ENCODE assay signal across 12 mouse cellular contexts in the genomic region with DNA sequence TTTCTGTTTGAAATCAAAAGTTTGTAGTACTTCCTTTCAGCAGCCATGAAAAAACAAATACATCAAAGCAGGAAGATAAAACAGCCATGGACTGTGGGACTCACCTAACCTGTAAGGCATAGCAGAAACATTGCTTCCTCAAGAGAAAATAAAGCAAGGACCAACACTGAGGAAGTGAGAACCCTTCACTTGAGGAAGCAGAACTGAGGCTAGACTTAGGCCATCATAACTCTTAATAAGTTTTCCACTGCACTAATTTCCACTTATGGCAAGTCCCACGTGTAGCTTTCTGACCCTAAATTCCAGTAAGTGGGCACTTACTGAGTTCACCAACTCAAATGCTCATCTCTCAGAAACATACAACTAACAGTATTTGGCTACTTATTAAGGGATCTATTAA. TPM values are rescaled to one million over a fixed set of nuclear protein-coding genes. Genes with fewer than 3 reads are reported as not detected.
DNase-seq lines count a peak whose midpoint lies in the region; ATAC-seq and TF ChIP-seq lines count a peak whose summit lies in the region.
"Had no signal": no experiment of that assay in that cellular context is flagged by ENCODE, and none has a peak within 500 bp of the region (broad histone marks: within the 10 kb centered on the region; RNA-seq: fewer than 3 reads in every experiment).

No protein-coding gene starts in this region.

- no peaks in the 10 kb centered on the region for H3K9me3 ChIP-seq in liver, embryonic 11.5 days (ENCODE audit: control insufficient read depth, low read length)
- H3K9me3 ChIP-seq in liver, postnatal 0 days (ENCODE audit: low read length): no peaks in the 10 kb centered on the region
- H3K9me3 ChIP-seq in CH12.LX (replicated peaks; ENCODE audit: low read length): no peaks in the 10 kb centered on the region
- H3K9me3 ChIP-seq: heart, embryonic 10.5 days; hindbrain, embryonic 10.5 days had no signal

- H3K27me3 ChIP-seq in liver, embryonic 11.5 days (replicated peaks; ENCODE audit: control insufficient read depth, insufficient read depth, low read length): no peaks in the 10 kb centered on the region
- no peaks in the 10 kb centered on the region for H3K27me3 ChIP-seq in liver, postnatal 0 days (ENCODE audit: insufficient read depth, low read length)
- H3K27me3 ChIP-seq in CH12.LX (replicated peaks): no peaks in the 10 kb centered on the region
- no peaks in the 10 kb centered on the region for H3K27me3 ChIP-seq in cerebellum, adult 2 months (ENCODE audit: control insufficient read depth, insufficient read depth, low read length)

- dilution Hi-C loops in CH12.LX (cut with MboI; ENCODE audit: extremely low pct_ligation_motif_present, extremely low pct_unique_long_range_greater_than_20kb, low sequenced_read_pairs): no loop called here

- H3K36me3 ChIP-seq in liver, embryonic 11.5 days (ENCODE audit: control insufficient read depth, insufficient read depth, low read length): no peaks in the 10 kb centered on the region
- H3K36me3 ChIP-seq in liver, postnatal 0 days (replicated peaks; ENCODE audit: insufficient read depth, low read length): no peaks in the 10 kb centered on the region
- H3K36me3 ChIP-seq in CH12.LX (replicated peaks in 1 of 2; ENCODE audit: control insufficient read depth in 1 of 2, insufficient read depth in 1 of 2, low read length in 1 of 2): peaks cover 0 to 11% of the 10 kb centered on the region in 2 experiments
- H3K36me3 ChIP-seq in macrophage (ENCODE audit: inconsistent target): no peaks in the 10 kb centered on the region
- H3K36me3 ChIP-seq: heart, embryonic 10.5 days; hindbrain, embryonic 10.5 days had no signal

- 78% methylated on average over 1 of the region's 1 CpGs for WGBS in liver, embryonic 11.5 days
- WGBS in liver, postnatal 0 days (ENCODE audit: insufficient replicate concordance): 38% methylated on average over 1 of the region's 1 CpGs
- 11% methylated on average over 1 of the region's 1 CpGs for WGBS in macrophage (ENCODE audit: missing documents)
- WGBS in cerebellum, adult 2 months: 89% methylated on average over 1 of the region's 1 CpGs

- no peak for TF ChIP-seq RAD21 in CH12.LX (IDR thresholded peaks at IDR 0.05; ENCODE audit: low read depth, low read length)

- 0 out of 2 replicates have a peak overlapping the region, but pooled peaks have one; percentile 90 for H3K4me3 ChIP-seq in liver, embryonic 11.5 days (ENCODE audit: low read depth, low read length)
- no peak overlapping the region for H3K4me3 ChIP-seq in liver, postnatal 0 days (ENCODE audit: low read depth, low read length)
- H3K4me3 ChIP-seq in CH12.LX (replicated peaks in 1 of 3; ENCODE audit: low read depth in 2 of 3, low read length in 2 of 3, poor library complexity in 1 of 3) (no peak overlapping the region), macrophage (ENCODE audit: inconsistent target) (no peak overlapping the region)
- no peak overlapping the region for H3K4me3 ChIP-seq in cerebellum, adult 2 months (replicated peaks; ENCODE audit: insufficient read depth, low read depth, low read length)

- in situ Hi-C loops in CH12.LX (cut with MboI; ENCODE audit: low pct_ligation_motif_present, low pct_unique_long_range_greater_than_20kb, low sequenced_read_pairs): no loop called here

- H3K9ac ChIP-seq in liver, embryonic 11.5 days (ENCODE audit: low read depth, low read length): peak overlapping the region; percentile 88; the same call in 1 of the 2 replicates
- no peak overlapping the region for H3K9ac ChIP-seq in liver, postnatal 0 days (replicated peaks)
- 0 out of 2 replicates have a peak overlapping the region, but pooled peaks have one; percentile 90 for H3K9ac ChIP-seq in CH12.LX (ENCODE audit: insufficient read depth, low read depth)

- TF ChIP-seq POLR2A in CH12.LX (IDR thresholded peaks at IDR 0.05; ENCODE audit: low read depth, low read length): no peak
- no peak for TF ChIP-seq POLR2A in cerebellum, adult 2 months (IDR thresholded peaks at IDR 0.05; ENCODE audit: borderline replicate concordance, insufficient read depth, low read length)

- no peak for TF ChIP-seq CTCF in liver, postnatal 0 days (IDR thresholded peaks at IDR 0.05; ENCODE audit: low read depth)
- TF ChIP-seq CTCF in CH12.LX (conservative IDR thresholded peaks at IDR 0.05 in 1 of 2, IDR thresholded peaks at IDR 0.05 in 1 of 2; ENCODE audit: low read depth in 2 of 2, low read length in 2 of 2): no peak
- no peak for TF ChIP-seq CTCF in cerebellum, adult 2 months (IDR thresholded peaks at IDR 0.05; ENCODE audit: borderline replicate concordance, insufficient read depth, low read depth, low read length)

- peaks cover 33% of the 10 kb centered on the region for H3K79me2 ChIP-seq in CH12.LX (replicated peaks; ENCODE audit: control insufficient read depth, extremely low read depth, insufficient read depth, poor library complexity, severe bottlenecking)
- H3K79me2 ChIP-seq in macrophage (ENCODE audit: inconsistent target): peaks cover 31% of the 10 kb centered on the region

- H3K27ac ChIP-seq in liver, embryonic 11.5 days (ENCODE audit: low read depth, low read length): no peak overlapping the region
- H3K27ac ChIP-seq in liver, postnatal 0 days (ENCODE audit: low read depth): no peak overlapping the region
- H3K27ac ChIP-seq in CH12.LX (ENCODE audit: insufficient read depth, low read depth): 0 out of 2 replicates have a peak overlapping the region, but pooled peaks have one; percentile 4
- peak overlapping the region; percentile 93 for H3K27ac ChIP-seq in macrophage
- H3K27ac ChIP-seq in cerebellum, adult 2 months (ENCODE audit: insufficient read depth, low read length): no peak overlapping the region

- ATAC-seq in liver, embryonic 11.5 days (replicated peaks; ENCODE audit: low FRiP score): no peak
- ATAC-seq in liver, postnatal 0 days: no peak
- peak; percentile 19; the same call in 1 of the 2 replicates for ATAC-seq in common myeloid progenitor, adult 5-6 weeks (replicated peaks; ENCODE audit: low read depth, poor library complexity, severe bottlenecking)

- H3K4me1 ChIP-seq in liver, embryonic 11.5 days (replicated peaks; ENCODE audit: control insufficient read depth, insufficient read depth, low read length): peaks cover 11% of the 10 kb centered on the region
- H3K4me1 ChIP-seq in liver, postnatal 0 days (ENCODE audit: insufficient read depth): peaks cover 20% of the 10 kb centered on the region
- peaks cover 11 to 39% of the 10 kb centered on the region in 2 experiments; a peak in 3 of 4 replicates for H3K4me1 ChIP-seq in CH12.LX (ENCODE audit: control insufficient read depth in 1 of 2, insufficient read depth in 2 of 2)
- H3K4me1 ChIP-seq in cerebellum, adult 2 months (ENCODE audit: control insufficient read depth, insufficient read depth, low read length): peaks cover 3% of the 10 kb centered on the region; the same call in 1 of the 2 replicates

- DNase-seq in liver, embryonic 11.5 days (ENCODE audit: low spot score): no peak
- no peak for DNase-seq in liver, postnatal 0 days
- DNase-seq in CH12.LX (ENCODE audit: extremely low read depth): peak; percentile 46
- DNase-seq in cerebellum, adult 2 months: no peak
- no peak for DNase-seq in heart, adult 18-20 months
- DNase-seq: adrenal gland, postnatal 36 days; right cerebral cortex, postnatal 4 days had no signal

- no peak overlapping the region; the same call in 1 of the 2 replicates for H3K4me2 ChIP-seq in liver, embryonic 11.5 days
- no peak overlapping the region for H3K4me2 ChIP-seq in liver, postnatal 0 days (ENCODE audit: low read depth, low read length)
- H3K4me2 ChIP-seq in CH12.LX (ENCODE audit: insufficient read depth, low read depth, poor library complexity, severe bottlenecking): peak overlapping the region; percentile 97; the same call in 1 of the 2 replicates

- TF ChIP-seq EP300 in liver, postnatal 0 days (IDR thresholded peaks at IDR 0.05; ENCODE audit: low read depth): no peak
- TF ChIP-seq EP300 in CH12.LX (IDR thresholded peaks at IDR 0.05; ENCODE audit: low read length): peak; percentile 87

RNA-seq across cellular contexts. Expression of gene Farsb, which starts 1.4 kb away (rescaled TPM):
- polyA plus RNA-seq in liver, embryonic 11.5 days (2014; fragmentation: Nextera tagmentation; extraction: Ambion mirVana): 204 and 227 TPM in 2 replicates
- polyA plus RNA-seq in liver, postnatal 0 days (2015; fragmentation: Nextera tagmentation; extraction: Ambion mirVana): 37.6 and 41.5 TPM in 2 replicates
- 114 and 128 TPM in 2 replicates for total RNA-seq in CH12.LX (2012; rRNA removed)
- total RNA-seq in CH12.LX (2014; rRNA removed): 205 and 224 TPM in 2 replicates
- polyA plus RNA-seq in CH12.LX (2012; ENCODE audit: insufficient read length, low read depth): 166 and 180 TPM in 2 replicates
- total RNA-seq in common myeloid progenitor, adult 5-6 weeks (2017): 66.5 and 79.5 TPM in 2 replicates
- total RNA-seq in macrophage (2018; cell fraction: chromatin; rRNA removed): 100 to 1,000 TPM in 2 of 26 experiments, 10 to 100 TPM in 24; 11.0 to 107 (median 50.1) TPM
- 10 to 100 TPM; 42.8 to 60.5 (median 54.4) TPM for total RNA-seq in macrophage (2018; cell fraction: cytosol; rRNA removed)
- total RNA-seq in macrophage (2018; cell fraction: nucleus; rRNA removed): 10 to 100 TPM; 12.4 to 74.4 (median 29.4) TPM
- 50.9 to 101 TPM (median 89.1 TPM) in 3 replicates for polyA plus RNA-seq in macrophage (2018)
- polyA plus RNA-seq in cerebellum, adult 2 months (2012; rRNA removed): 62.6 and 63.1 TPM in 2 replicates
- total RNA-seq in heart, adult 18-20 months (2021): 10 to 100 TPM; 47.8 to 51.2 TPM

RNA-seq across cellular contexts. Expression of gene Mogat1, which starts 20.6 kb away (rescaled TPM):
- not detected in 2 replicates for polyA plus RNA-seq in liver, embryonic 11.5 days (2014; fragmentation: Nextera tagmentation; extraction: Ambion mirVana)
- 0.22 TPM in 1 of 2 replicates, not detected in the other for polyA plus RNA-seq in liver, postnatal 0 days (2015; fragmentation: Nextera tagmentation; extraction: Ambion mirVana)
- 0.13 TPM in 1 of 2 replicates, not detected in the other for total RNA-seq in CH12.LX (2012; rRNA removed)
- not detected in 2 replicates for total RNA-seq in CH12.LX (2014; rRNA removed)
- polyA plus RNA-seq in CH12.LX (2012; ENCODE audit: insufficient read length, low read depth): not detected in 2 replicates
- not detected in 2 replicates for total RNA-seq in common myeloid progenitor, adult 5-6 weeks (2017)
- total RNA-seq in macrophage (2018; cell fraction: chromatin; rRNA removed): not detected
- not detected for total RNA-seq in macrophage (2018; cell fraction: cytosol; rRNA removed)
- total RNA-seq in macrophage (2018; cell fraction: nucleus; rRNA removed): not detected
- polyA plus RNA-seq in macrophage (2018): not detected in 3 replicates
- polyA plus RNA-seq in cerebellum, adult 2 months (2012; rRNA removed): 0.97 and 1.5 TPM in 2 replicates
- total RNA-seq in heart, adult 18-20 months (2021): under 1 TPM in 1 of 2 experiments, not detected in 1; 0.69 TPM
- total RNA-seq: left cerebral cortex, postnatal 25 days had no signal
- polyA plus RNA-seq: heart, embryonic 10.5 days; hindbrain, embryonic 10.5 days had no signal

RNA-seq across cellular contexts. Expression of gene BC035947, which starts 21.8 kb away (rescaled TPM):
- not detected in 2 replicates for polyA plus RNA-seq in liver, embryonic 11.5 days (2014; fragmentation: Nextera tagmentation; extraction: Ambion mirVana)
- not detected in 2 replicates for polyA plus RNA-seq in liver, postnatal 0 days (2015; fragmentation: Nextera tagmentation; extraction: Ambion mirVana)
- total RNA-seq in CH12.LX (2012; rRNA removed) (not detected in 2 replicates), CH12.LX (2014; rRNA removed) (not detected in 2 replicates)
- polyA plus RNA-seq in CH12.LX (2012; ENCODE audit: insufficient read length, low read depth) (not detected in 2 replicates), macrophage (2018) (not detected in 3 replicates)
- total RNA-seq in common myeloid progenitor, adult 5-6 weeks (2017): not detected in 2 replicates
- total RNA-seq in macrophage (2018; cell fraction: chromatin; rRNA removed): not detected
- total RNA-seq in macrophage (2018; cell fraction: cytosol; rRNA removed): not detected
- total RNA-seq in macrophage (2018; cell fraction: nucleus; rRNA removed): not detected
- 1.9 and 2.6 TPM in 2 replicates for polyA plus RNA-seq in cerebellum, adult 2 months (2012; rRNA removed)
- total RNA-seq in heart, adult 18-20 months (2021): not detected

Comparison
In these comparisons a context has a peak if more than half of its experiments do, and no peak if none do; other contexts are left out.
1. H3K27ac ChIP-seq: peak in CH12.LX (single experiment) and macrophage (single experiment); none in liver, embryonic 11.5 days (single experiment), liver, postnatal 0 days (single experiment) and cerebellum, adult 2 months (single experiment).